17 mouse cellular contexts compared by ENCODE assay signal in genomic region chr4:72329026-72329390, GRCm38 (mm10).
A peak's percentile ranks its signal among the peaks of the same experiment; 100 is the strongest.
DNase-seq lines count a peak whose midpoint lies in the region; ATAC-seq and TF ChIP-seq lines count a peak whose summit lies in the region.
"Had no signal": no experiment of that assay in that cellular context is flagged by ENCODE, and none has a peak within 500 bp of the region (broad histone marks: within the 10 kb centered on the region; RNA-seq: fewer than 3 reads in every experiment).

No protein-coding gene starts in this region.

- no peaks in the 10 kb centered on the region for H3K36me3 ChIP-seq in forebrain, embryonic 12.5 days (replicated peaks)
- no peaks in the 10 kb centered on the region for H3K36me3 ChIP-seq in forebrain, embryonic 13.5 days (ENCODE audit: poor library complexity, severe bottlenecking)
- no peaks in the 10 kb centered on the region for H3K36me3 ChIP-seq in forebrain, embryonic 15.5 days
- H3K36me3 ChIP-seq in forebrain, postnatal 0 days (ENCODE audit: insufficient read depth): no peaks in the 10 kb centered on the region
- H3K36me3 ChIP-seq: embryonic facial prominence, embryonic 10.5 days; embryonic facial prominence, embryonic 12.5 days had no signal

- H3K9ac ChIP-seq in forebrain, embryonic 12.5 days: no peak overlapping the region
- H3K9ac ChIP-seq in forebrain, embryonic 13.5 days: no peak overlapping the region
- H3K9ac ChIP-seq in forebrain, embryonic 15.5 days (replicated peaks): no peak overlapping the region
- H3K9ac ChIP-seq in forebrain, postnatal 0 days: no peak overlapping the region
- H3K9ac ChIP-seq: embryonic facial prominence, embryonic 12.5 days had no signal

- peak; percentile 43; the same call in 1 of the 2 replicates for ATAC-seq in forebrain, embryonic 12.5 days (ENCODE audit: low FRiP score)
- peak; percentile 62 for ATAC-seq in forebrain, embryonic 13.5 days
- peak; percentile 70 for ATAC-seq in forebrain, embryonic 15.5 days (replicated peaks)
- ATAC-seq in forebrain, postnatal 0 days: peak; percentile 51

- H3K4me1 ChIP-seq in forebrain, embryonic 12.5 days: no peaks in the 10 kb centered on the region
- peaks cover 8% of the 10 kb centered on the region; the same call in 1 of the 2 replicates for H3K4me1 ChIP-seq in forebrain, embryonic 13.5 days
- peaks cover 17% of the 10 kb centered on the region for H3K4me1 ChIP-seq in forebrain, embryonic 15.5 days
- H3K4me1 ChIP-seq in forebrain, postnatal 0 days (ENCODE audit: insufficient read depth): no peaks in the 10 kb centered on the region
- H3K4me1 ChIP-seq: embryonic facial prominence, embryonic 10.5 days; embryonic facial prominence, embryonic 12.5 days had no signal

- no peak for DNase-seq in forebrain, postnatal 0 days
- no peak for DNase-seq in liver
- no peak for DNase-seq in heart, adult 18-20 months
- no peak for DNase-seq in cerebellum, adult 8-10 months
- DNase-seq: adrenal gland, adult 2 months; adrenal gland, postnatal 10 days; adrenal gland, postnatal 25 days; cerebellum, adult 11 months; cerebellum, adult 18-20 months; cerebellum, adult 9-10 months; cerebellum, postnatal 10 days; cerebellum, postnatal 25 days had no signal

- H3K9me3 ChIP-seq in forebrain, embryonic 12.5 days: no peaks in the 10 kb centered on the region
- no peaks in the 10 kb centered on the region for H3K9me3 ChIP-seq in forebrain, embryonic 13.5 days (replicated peaks)
- no peaks in the 10 kb centered on the region for H3K9me3 ChIP-seq in forebrain, embryonic 15.5 days
- no peaks in the 10 kb centered on the region for H3K9me3 ChIP-seq in forebrain, postnatal 0 days (ENCODE audit: low read length)
- H3K9me3 ChIP-seq: embryonic facial prominence, embryonic 10.5 days; embryonic facial prominence, embryonic 12.5 days had no signal

- H3K4me2 ChIP-seq in forebrain, embryonic 12.5 days: no peak overlapping the region
- H3K4me2 ChIP-seq in forebrain, embryonic 13.5 days: no peak overlapping the region
- H3K4me2 ChIP-seq in forebrain, embryonic 15.5 days (replicated peaks): no peak overlapping the region
- H3K4me2 ChIP-seq in forebrain, postnatal 0 days (ENCODE audit: low read depth): no peak overlapping the region
- H3K4me2 ChIP-seq: embryonic facial prominence, embryonic 12.5 days had no signal

- no peak overlapping the region for H3K27ac ChIP-seq in forebrain, embryonic 12.5 days
- H3K27ac ChIP-seq in forebrain, embryonic 13.5 days: peak overlapping the region; percentile 28; the same call in 1 of the 2 replicates
- H3K27ac ChIP-seq in forebrain, embryonic 15.5 days (replicated peaks): peak overlapping the region; percentile 81
- H3K27ac ChIP-seq in forebrain, postnatal 0 days (ENCODE audit: low read depth, low read length): no peak overlapping the region
- H3K27ac ChIP-seq: embryonic facial prominence, embryonic 10.5 days; embryonic facial prominence, embryonic 12.5 days had no signal

- H3K4me3 ChIP-seq in forebrain, embryonic 12.5 days (replicated peaks): no peak overlapping the region
- no peak overlapping the region for H3K4me3 ChIP-seq in forebrain, embryonic 13.5 days
- no peak overlapping the region for H3K4me3 ChIP-seq in forebrain, embryonic 15.5 days
- H3K4me3 ChIP-seq in forebrain, postnatal 0 days (ENCODE audit: low read depth, low read length): no peak overlapping the region
- H3K4me3 ChIP-seq: embryonic facial prominence, embryonic 10.5 days; embryonic facial prominence, embryonic 12.5 days had no signal

- no peak for TF ChIP-seq CTCF in forebrain, postnatal 0 days (IDR thresholded peaks at IDR 0.05; ENCODE audit: low read depth)

- 0 out of 2 replicates have a peak, but pooled peaks cover 6% of the 10 kb centered on the region for H3K27me3 ChIP-seq in forebrain, embryonic 12.5 days
- 0 out of 2 replicates have a peak, but pooled peaks cover 2% of the 10 kb centered on the region for H3K27me3 ChIP-seq in forebrain, embryonic 13.5 days
- no peaks in the 10 kb centered on the region for H3K27me3 ChIP-seq in forebrain, embryonic 15.5 days
- H3K27me3 ChIP-seq in forebrain, postnatal 0 days (ENCODE audit: insufficient read depth, low read length): no peaks in the 10 kb centered on the region
- H3K27me3 ChIP-seq: embryonic facial prominence, embryonic 12.5 days had no signal

Comparison
In these comparisons a context has a peak if more than half of its experiments do, and no peak if none do; other contexts are left out.
1. H3K27ac ChIP-seq: peak in forebrain, embryonic 13.5 days (single experiment) and forebrain, embryonic 15.5 days (single experiment); none in forebrain, embryonic 12.5 days (single experiment) and forebrain, postnatal 0 days (single experiment).
2. Peak in every context shown above with its lines, with median percentiles within 50 percentile points of each other: ATAC-seq.